Comparison of ENCODE assay signal across 10 mouse cellular contexts in genomic region chr11:98329081-98329959, GRCm38 (mm10). TPM values are rescaled to one million over a fixed set of nuclear protein-coding genes. Genes with fewer than 3 reads are reported as not detected.
A peak's percentile ranks its signal among the peaks of the same experiment; 100 is the strongest.
DNase-seq lines count a peak whose midpoint lies in the region; ATAC-seq and TF ChIP-seq lines count a peak whose summit lies in the region.
"Had no signal": no experiment of that assay in that cellular context is flagged by ENCODE, and none has a peak within 500 bp of the region (broad histone marks: within the 10 kb centered on the region; RNA-seq: fewer than 3 reads in every experiment).

TSS of gene Neurod2 (minus strand) at chr11:98329648.

- H3K27ac ChIP-seq in heart, embryonic 16.5 days (ENCODE audit: low read length): no peak within 1 kb of the TSS
- H3K27ac ChIP-seq in cerebellum, adult 2 months (ENCODE audit: insufficient read depth, low read length): peak within 1 kb of the TSS; percentile 99
- H3K27ac ChIP-seq in hindbrain, embryonic 14.5 days: peak within 1 kb of the TSS; percentile 87
- H3K27ac ChIP-seq in limb, embryonic 15.5 days: no peak within 1 kb of the TSS
- no peak within 1 kb of the TSS for H3K27ac ChIP-seq in stomach, embryonic 15.5 days

- TF ChIP-seq POLR2A in cerebellum, adult 2 months (IDR thresholded peaks at IDR 0.05; ENCODE audit: borderline replicate concordance, insufficient read depth, low read length): peak; percentile 97

- H3K9me3 ChIP-seq in heart, embryonic 16.5 days (replicated peaks; ENCODE audit: control insufficient read depth, low read length): no peaks in the 10 kb centered on the region; the same call in 1 of the 2 replicates
- no peaks in the 10 kb centered on the region for H3K9me3 ChIP-seq in hindbrain, embryonic 14.5 days (ENCODE audit: control insufficient read depth, low read length)
- no peaks in the 10 kb centered on the region for H3K9me3 ChIP-seq in limb, embryonic 15.5 days
- H3K9me3 ChIP-seq in stomach, embryonic 15.5 days: no peaks in the 10 kb centered on the region

- peak within 1 kb of the TSS; percentile 36 for H3K4me3 ChIP-seq in heart, embryonic 16.5 days (ENCODE audit: low read length)
- peak within 1 kb of the TSS; percentile 93 for H3K4me3 ChIP-seq in cerebellum, adult 2 months (replicated peaks; ENCODE audit: insufficient read depth, low read depth, low read length)
- peak within 1 kb of the TSS; percentile 46 for H3K4me3 ChIP-seq in hindbrain, embryonic 14.5 days (replicated peaks; ENCODE audit: low read length)
- H3K4me3 ChIP-seq in limb, embryonic 15.5 days: peak within 1 kb of the TSS; percentile 20
- peak within 1 kb of the TSS; percentile 24 for H3K4me3 ChIP-seq in stomach, embryonic 15.5 days (replicated peaks)

- no peak for ATAC-seq in heart, embryonic 16.5 days (replicated peaks; ENCODE audit: extremely low read depth, insufficient read depth, low FRiP score)
- peak; percentile 71 for ATAC-seq in hindbrain, embryonic 14.5 days (ENCODE audit: low FRiP score)
- no peak for ATAC-seq in limb, embryonic 15.5 days (ENCODE audit: insufficient number of reproducible peaks, low FRiP score, low TSS enrichment, low read depth)
- no peak for ATAC-seq in stomach, embryonic 15.5 days (ENCODE audit: insufficient read depth, low FRiP score, low read depth)
- no peak for ATAC-seq in monocyte, adult 5-6 weeks (replicated peaks; ENCODE audit: insufficient number of reproducible peaks, low FRiP score, low TSS enrichment, poor library complexity, severe bottlenecking)

- TF ChIP-seq CTCF in cerebellum, adult 2 months (IDR thresholded peaks at IDR 0.05; ENCODE audit: borderline replicate concordance, insufficient read depth, low read depth, low read length): no peak

- peaks cover 8% of the 10 kb centered on the region for H3K4me1 ChIP-seq in heart, embryonic 16.5 days (ENCODE audit: control insufficient read depth, insufficient read depth, low read length)
- H3K4me1 ChIP-seq in cerebellum, adult 2 months (ENCODE audit: control insufficient read depth, insufficient read depth, low read length): peaks cover 43% of the 10 kb centered on the region
- peaks cover 15% of the 10 kb centered on the region; the same call in 1 of the 2 replicates for H3K4me1 ChIP-seq in hindbrain, embryonic 14.5 days (replicated peaks; ENCODE audit: control insufficient read depth, insufficient read depth, low read length)
- H3K4me1 ChIP-seq in limb, embryonic 15.5 days: peaks cover 27% of the 10 kb centered on the region
- peaks cover 26% of the 10 kb centered on the region for H3K4me1 ChIP-seq in stomach, embryonic 15.5 days

- no peak within 1 kb of the TSS for H3K9ac ChIP-seq in heart, embryonic 16.5 days (ENCODE audit: low read length)
- peak within 1 kb of the TSS; percentile 75 for H3K9ac ChIP-seq in hindbrain, embryonic 14.5 days
- H3K9ac ChIP-seq in limb, embryonic 15.5 days: no peak within 1 kb of the TSS
- no peak within 1 kb of the TSS for H3K9ac ChIP-seq in stomach, embryonic 15.5 days

- peak within 1 kb of the TSS; percentile 58 for H3K4me2 ChIP-seq in heart, embryonic 16.5 days (ENCODE audit: low read depth, low read length)
- peak within 1 kb of the TSS; percentile 52 for H3K4me2 ChIP-seq in hindbrain, embryonic 14.5 days (replicated peaks)
- peak within 1 kb of the TSS; percentile 36 for H3K4me2 ChIP-seq in limb, embryonic 15.5 days
- peak within 1 kb of the TSS; percentile 46 for H3K4me2 ChIP-seq in stomach, embryonic 15.5 days

- H3K27me3 ChIP-seq in heart, embryonic 16.5 days (ENCODE audit: control insufficient read depth, insufficient read depth, low read length): peaks cover 98% of the 10 kb centered on the region
- no peaks in the 10 kb centered on the region for H3K27me3 ChIP-seq in cerebellum, adult 2 months (ENCODE audit: control insufficient read depth, insufficient read depth, low read length)
- peaks cover 91% of the 10 kb centered on the region for H3K27me3 ChIP-seq in hindbrain, embryonic 14.5 days (ENCODE audit: control insufficient read depth, insufficient read depth, low read length)
- peaks cover 100% of the 10 kb centered on the region for H3K27me3 ChIP-seq in limb, embryonic 15.5 days
- peaks cover 97% of the 10 kb centered on the region for H3K27me3 ChIP-seq in stomach, embryonic 15.5 days (replicated peaks)

- H3K36me3 ChIP-seq in heart, embryonic 16.5 days (ENCODE audit: control insufficient read depth, insufficient read depth): no peaks in the 10 kb centered on the region
- H3K36me3 ChIP-seq in hindbrain, embryonic 14.5 days (replicated peaks; ENCODE audit: control insufficient read depth, insufficient read depth): no peaks in the 10 kb centered on the region
- H3K36me3 ChIP-seq in limb, embryonic 15.5 days: no peaks in the 10 kb centered on the region
- H3K36me3 ChIP-seq in stomach, embryonic 15.5 days: no peaks in the 10 kb centered on the region
- H3K36me3 ChIP-seq: G1E had no signal

- no peak for DNase-seq in heart, postnatal 10 days
- peak; percentile 94 to 97 for DNase-seq in cerebellum, adult 2 months
- DNase-seq in hindbrain, embryonic 14.5 days (ENCODE audit: low spot score): peak; percentile 68
- no peak for DNase-seq in ovary, adult 18-20 months (ENCODE audit: low spot score)

- 3% methylated on average over 38 of the region's 38 CpGs for WGBS in heart, embryonic 16.5 days
- 1% methylated on average over 38 of the region's 38 CpGs for WGBS in cerebellum, adult 2 months
- WGBS in hindbrain, embryonic 14.5 days: under 1% methylated on average over 37 of the region's 38 CpGs
- 4% methylated on average over 38 of the region's 38 CpGs for WGBS in limb, embryonic 15.5 days
- WGBS in stomach, embryonic 15.5 days: 4% methylated on average over 38 of the region's 38 CpGs

- intact Hi-C loops in heart, postnatal 10 days (cut with DNase I): no loop called here

RNA-seq across cellular contexts. Expression of gene Neurod2, which starts in this region (rescaled TPM):
- polyA plus RNA-seq in heart, embryonic 16.5 days (2015; fragmentation: Nextera tagmentation; extraction: Ambion mirVana): not detected in 2 replicates
- total RNA-seq in heart, postnatal 10 days (2021): not detected
- 57.4 and 68.4 TPM in 2 replicates for polyA plus RNA-seq in cerebellum, adult 2 months (2012; rRNA removed)
- polyA plus RNA-seq in hindbrain, embryonic 14.5 days (2014; fragmentation: Nextera tagmentation; extraction: Ambion mirVana): 21.7 and 25.5 TPM in 2 replicates
- polyA plus RNA-seq in limb, embryonic 15.5 days (2015; fragmentation: Nextera tagmentation; extraction: Ambion mirVana): not detected in 2 replicates
- 0.09 and 0.18 TPM in 2 replicates for polyA plus RNA-seq in stomach, embryonic 15.5 days (2015; fragmentation: Nextera tagmentation; extraction: Ambion mirVana)
- not detected in 3 replicates for total RNA-seq in monocyte, adult 5-6 weeks (2017)
- total RNA-seq: hematopoietic stem cell, adult 5-6 weeks had no signal
- polyA plus RNA-seq: G1E had no signal

Comparison
In these comparisons a context has a peak if more than half of its experiments do, and no peak if none do; other contexts are left out.
1. RNA of gene Neurod2 (polyA plus RNA-seq): 57.4 to 68.4 TPM in cerebellum, adult 2 months and 21.7 to 25.5 TPM in hindbrain, embryonic 14.5 days; 0.09 to 0.18 TPM in stomach, embryonic 15.5 days, not detected in heart, embryonic 16.5 days and not detected in limb, embryonic 15.5 days; every median in the first group is over 10 times any median in the second.
2. H3K27ac ChIP-seq: peak in cerebellum, adult 2 months (single experiment) and hindbrain, embryonic 14.5 days (single experiment); none in heart, embryonic 16.5 days (single experiment), limb, embryonic 15.5 days (single experiment) and stomach, embryonic 15.5 days (single experiment).
3. H3K4me3 ChIP-seq: peak in every context shown above with its lines; median percentile 93 in cerebellum, adult 2 months; 46 in hindbrain, embryonic 14.5 days; 36 in heart, embryonic 16.5 days; 24 in stomach, embryonic 15.5 days; 20 in limb, embryonic 15.5 days.
4. DNase-seq: peak in cerebellum, adult 2 months (2 of 2) and hindbrain, embryonic 14.5 days (single experiment); none in heart, postnatal 10 days (0 of 2) and ovary, adult 18-20 months (single experiment).
5. Peak in every context shown above with its lines, with median percentiles within 50 percentile points of each other: H3K4me2 ChIP-seq.